Mouse (Mus musculus) WW6 (cell line): ENCODE results near the gene Usp24.

Experiments
- DNase-seq: peaks from one replicate; pipeline ENCODE4 v3.0.0-alpha.2; 2013; ENCODE audit warnings: low read depth, low spot score

Gene Usp24

DNA sequence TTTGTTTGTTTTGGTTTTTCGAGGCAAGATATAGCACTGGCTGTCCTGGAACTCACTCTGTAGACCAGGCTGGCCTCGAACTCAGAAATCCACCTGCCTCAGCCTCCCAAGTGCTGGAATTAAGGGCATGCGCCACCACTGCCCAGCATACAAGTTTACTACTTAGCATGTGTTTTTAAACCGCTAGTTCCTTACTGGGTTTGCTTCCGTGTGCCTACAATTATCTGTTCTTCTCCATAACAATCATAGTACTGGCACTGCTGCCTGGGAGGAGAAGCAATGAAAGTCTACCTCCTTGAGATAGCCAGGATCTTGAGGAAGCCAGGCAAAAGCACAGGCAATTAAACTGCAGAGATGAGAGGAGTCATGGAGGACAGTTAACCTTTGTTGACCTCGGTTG is 112.6 kb downstream of the Usp24 start:
- no peak for DNase-seq

DNA sequence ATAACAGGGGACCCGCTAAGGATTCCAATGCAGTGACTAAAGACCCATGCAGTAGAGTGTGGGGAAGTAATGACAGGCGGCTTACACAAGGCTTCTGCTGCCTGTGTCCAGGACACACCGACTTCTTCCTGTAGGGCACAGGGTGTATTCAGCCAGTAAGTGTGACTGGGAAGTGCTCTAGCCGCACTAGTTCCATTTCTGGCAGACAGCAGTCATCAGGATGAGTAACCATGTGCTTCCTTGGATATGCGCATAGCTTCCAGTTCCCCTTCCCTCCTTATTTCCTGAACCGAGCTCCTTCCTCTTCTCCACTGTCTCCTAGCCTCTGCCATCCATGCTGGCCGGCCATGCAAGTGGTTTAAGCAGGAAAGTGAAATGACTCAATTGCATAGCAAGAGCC is 113.1 kb downstream of the Usp24 start:
- DNase-seq = no peak

DNA sequence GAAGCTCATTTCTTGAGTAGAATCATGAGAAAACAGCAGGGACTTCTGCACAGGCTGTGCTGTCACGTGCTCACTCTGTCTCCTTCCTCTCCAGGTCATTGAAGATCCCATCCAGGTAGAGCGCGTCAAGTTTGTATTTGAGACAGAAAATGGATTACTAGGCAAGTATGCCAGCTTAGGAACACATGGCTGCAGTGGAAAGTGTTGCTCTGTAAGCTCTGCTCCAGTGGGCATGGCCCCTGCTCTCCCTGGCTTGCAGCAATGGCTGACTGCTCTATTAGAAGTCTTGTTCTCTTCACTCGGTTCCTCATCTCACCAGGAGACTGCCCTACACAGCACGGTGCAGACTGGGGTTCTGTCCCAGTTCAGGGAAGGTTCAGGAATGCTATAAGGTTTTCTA is 114.4 kb downstream of the Usp24 start:
- no peak for DNase-seq

DNA sequence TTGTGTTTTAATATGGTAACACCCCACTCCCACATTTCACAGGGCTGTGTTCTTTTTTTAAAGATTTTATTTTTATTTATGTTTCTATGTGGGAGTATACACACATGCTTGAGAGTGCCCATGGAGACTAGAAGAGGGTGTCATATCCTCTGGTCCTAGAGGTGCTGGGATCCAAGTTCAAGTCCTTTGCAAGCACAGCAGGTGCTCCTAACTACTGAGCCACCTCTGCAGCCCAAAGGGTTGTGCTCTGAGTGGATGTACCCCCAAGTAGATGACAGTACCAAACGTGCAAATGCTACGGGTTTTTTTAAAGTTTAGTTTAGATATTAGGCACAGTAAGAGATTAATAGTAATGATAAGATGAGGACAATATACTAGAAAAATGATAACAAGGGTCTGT is 119.4 kb downstream of the Usp24 start:
- DNase-seq = no peak

DNA sequence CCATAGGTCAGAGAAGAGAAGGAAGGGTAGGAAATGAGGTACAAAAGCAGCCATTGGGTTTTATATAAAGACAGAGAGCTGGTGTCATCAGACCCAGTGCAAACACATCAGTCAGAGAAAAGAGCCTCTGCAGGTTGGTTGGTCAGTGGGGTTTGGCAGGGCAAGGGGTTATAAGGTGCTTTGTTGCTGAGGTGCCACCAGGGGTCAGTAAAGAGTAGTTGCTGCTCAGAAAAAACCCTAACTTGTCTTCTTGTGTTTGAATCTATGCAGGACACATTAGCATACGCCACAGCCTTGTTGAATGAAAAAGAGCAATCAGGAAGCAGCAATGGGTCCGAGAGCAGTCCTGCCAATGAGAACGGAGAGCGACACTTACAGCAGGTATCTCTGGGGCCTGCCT is 120.5 kb downstream of the Usp24 start:
- peak; percentile 24 for DNase-seq

DNA sequence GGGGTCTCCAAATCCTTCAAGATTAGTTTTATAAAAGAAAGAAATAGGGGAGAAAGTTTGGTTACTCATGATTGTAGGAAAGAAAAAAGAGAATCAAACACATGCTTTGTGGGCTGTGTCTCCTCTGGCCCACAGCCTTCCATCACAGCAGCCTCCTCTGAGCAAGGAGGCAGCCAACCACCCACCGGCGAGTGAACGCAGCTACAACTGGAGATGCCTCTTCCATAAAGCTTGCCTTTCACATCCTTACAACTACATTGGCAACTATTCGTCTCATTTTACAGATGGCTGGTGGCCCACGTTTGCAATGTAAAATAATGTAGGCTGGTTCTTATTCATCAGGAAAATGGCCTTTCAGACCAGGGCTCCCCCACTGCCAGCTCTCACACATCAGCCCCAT is 121.2 kb downstream of the Usp24 start:
- no peak for DNase-seq

DNA sequence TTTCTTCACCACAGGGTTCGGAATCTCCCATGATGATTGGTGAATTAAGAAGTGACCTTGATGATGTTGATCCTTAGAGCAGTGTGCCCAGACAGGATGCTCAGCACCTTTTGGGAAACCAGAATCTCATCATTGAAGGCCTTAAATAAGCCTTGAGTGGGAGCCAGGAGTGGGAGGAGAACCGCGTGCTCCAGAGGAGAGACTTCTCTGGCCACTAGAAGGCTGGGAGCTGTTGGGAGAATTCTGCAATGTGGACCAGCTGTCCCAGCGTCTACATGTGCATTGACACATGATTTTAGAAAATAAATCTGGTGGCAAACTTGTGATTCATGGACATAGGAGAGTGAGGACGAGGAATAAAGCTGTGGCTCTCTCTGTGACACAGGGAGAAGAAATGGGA is 122.8 kb downstream of the Usp24 start:
- no peak for DNase-seq

DNA sequence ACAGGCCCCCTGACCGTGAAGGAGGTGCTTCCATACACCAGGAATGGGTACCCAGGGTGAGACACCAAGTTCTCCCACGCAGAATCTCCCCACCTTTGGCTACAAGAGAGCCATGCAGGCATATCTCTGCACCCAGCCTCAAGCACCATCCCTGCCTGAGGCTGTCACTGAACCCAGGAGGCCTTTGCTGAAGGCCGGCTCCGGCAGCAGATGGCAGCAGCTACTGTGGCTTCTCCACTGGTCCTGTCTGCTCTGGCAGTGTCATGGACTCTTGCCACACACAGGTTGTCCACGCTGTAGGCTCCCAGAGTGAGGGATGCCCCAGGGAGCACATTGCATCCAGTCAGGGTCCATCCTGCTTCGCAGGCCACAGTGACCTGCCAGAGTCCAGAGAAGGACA is 127.2 kb downstream of the Usp24 start:
- DNase-seq = no peak

DNA sequence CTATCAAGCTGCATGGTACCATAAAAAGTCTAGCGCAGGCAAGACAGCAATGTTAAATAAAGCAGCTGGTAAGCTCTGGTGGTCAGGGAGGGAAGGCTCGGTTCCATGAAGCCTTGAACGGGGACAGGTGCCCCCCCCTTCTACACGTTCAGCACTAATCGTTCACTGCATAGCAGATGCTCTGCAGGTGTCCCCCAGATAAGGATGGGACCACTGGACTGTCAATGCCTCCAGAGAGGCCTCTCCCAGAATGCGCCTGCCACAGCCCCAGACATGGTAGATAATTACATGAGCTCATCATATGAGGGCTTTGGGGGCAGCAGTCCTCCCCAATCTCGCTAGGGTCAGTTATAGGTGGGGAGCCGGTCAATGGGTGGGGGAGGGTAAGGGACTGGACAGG is 133.3 kb downstream of the Usp24 start:
- no peak for DNase-seq

DNA sequence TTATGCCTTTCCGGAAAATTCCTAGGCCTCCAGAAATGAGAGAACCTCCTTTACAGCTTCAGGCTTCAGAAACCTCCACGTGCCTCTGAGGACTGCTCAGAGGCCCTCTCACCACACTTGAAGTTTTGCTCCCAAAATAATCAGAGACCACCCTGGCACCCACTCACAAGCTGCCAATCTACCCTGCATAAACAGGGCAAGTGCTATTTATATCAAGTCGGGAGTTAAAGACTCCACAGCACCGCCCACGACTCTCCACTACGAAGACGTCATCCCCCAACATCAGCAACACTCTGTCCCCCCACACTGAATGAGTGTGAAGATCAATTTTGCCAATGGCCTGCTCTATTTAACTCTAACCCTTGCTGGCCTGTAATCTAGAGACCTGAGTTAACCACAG is 136.4 kb downstream of the Usp24 start:
- DNase-seq = no peak

DNA sequence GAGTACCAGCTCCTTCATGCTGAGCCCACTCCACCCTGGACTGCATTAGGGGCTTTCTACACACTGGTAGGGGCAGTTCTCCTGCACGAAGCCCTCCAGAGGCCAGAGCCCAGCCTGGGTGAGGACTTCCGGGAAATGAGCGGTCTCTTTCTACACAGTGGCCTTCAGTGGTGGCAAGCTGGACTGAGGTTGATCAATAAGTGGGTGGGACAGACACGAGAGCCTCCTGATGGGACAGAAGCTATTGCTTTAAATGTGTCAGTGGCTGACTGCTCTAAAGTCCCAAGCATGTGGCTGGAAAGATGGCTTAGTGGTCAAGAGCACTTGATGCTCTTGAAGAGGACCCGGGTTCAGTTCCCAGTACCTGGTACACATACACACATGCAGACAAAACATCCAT is 137.1 kb downstream of the Usp24 start:
- no peak for DNase-seq

DNA sequence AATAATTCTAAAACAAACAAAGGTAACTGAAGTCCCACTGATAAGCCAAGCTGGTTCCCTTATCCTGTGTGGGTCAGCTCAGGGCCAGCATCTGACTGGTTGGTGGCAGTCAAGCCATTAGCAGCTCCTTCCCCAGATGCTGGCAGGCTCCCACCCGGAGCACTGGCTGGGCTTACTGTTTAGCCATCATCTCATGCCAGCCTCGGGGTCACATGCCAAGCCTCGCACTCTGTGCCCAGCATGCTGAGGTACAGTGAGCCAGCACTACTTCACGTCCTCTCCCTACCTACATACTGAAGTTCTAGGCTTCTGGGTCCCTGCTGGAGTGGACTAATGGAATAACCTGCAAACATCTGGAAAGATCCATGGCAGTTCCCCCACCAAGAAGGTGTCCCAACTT is 137.5 kb downstream of the Usp24 start:
- no peak for DNase-seq

DNA sequence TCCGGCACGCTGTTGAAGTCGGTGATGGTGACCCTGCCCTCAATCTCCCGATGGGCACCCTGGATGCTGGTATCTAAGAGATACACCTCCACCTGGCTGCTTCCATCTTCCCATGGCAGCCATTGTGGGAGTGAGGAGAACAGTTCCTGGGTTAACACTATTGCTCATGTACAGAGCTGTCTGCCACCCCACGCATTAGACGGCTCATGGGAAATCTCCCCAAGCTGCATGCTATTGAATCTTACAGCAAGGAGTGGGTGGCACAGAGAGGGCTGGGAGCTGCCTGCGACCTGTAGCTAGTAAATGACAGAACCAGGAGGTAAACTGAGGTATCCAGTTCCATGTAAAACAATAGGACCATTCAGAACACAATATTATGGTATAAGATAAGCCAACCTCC is 138.5 kb downstream of the Usp24 start:
- no peak for DNase-seq

DNA sequence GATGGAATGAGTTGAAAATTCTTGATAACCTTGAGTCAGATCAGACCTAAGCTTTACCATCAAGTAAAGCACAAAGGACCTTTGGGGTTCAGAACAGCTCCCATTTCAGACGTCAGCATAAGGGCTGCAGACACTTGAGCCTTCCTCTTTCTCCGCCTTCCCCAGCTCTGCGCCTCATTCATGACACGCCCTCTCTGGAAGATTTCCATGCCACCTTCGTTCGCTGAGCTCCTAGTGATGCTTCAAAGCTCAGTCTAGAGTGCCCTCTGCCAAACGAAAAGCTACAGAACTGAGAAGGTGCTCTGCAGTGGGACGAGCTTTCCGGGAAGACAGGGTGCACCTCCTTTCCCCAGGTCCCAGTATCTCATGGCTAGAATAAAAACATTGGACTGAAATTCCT is 146.0 kb downstream of the Usp24 start:
- no peak for DNase-seq

DNA sequence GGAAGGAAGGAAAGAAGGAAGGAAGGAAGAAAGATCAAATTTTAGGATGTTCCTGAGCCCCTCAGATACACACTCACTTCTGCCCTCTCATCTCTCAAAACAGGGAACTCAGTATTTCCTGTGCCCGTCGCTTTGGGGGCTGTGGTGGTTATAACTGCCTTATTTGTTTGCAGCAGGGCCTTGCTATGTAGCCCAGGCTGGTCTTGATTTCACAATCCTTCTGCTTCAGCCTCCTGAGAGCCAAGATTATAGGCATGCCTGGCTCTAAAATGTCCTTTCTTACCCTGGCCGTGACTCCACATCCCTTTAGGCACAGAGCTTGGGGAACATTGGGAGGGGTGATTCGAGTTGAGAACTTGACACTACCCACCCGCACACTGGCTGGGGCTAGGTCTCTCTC is 146.5 kb downstream of the Usp24 start:
- DNase-seq = no peak

DNA sequence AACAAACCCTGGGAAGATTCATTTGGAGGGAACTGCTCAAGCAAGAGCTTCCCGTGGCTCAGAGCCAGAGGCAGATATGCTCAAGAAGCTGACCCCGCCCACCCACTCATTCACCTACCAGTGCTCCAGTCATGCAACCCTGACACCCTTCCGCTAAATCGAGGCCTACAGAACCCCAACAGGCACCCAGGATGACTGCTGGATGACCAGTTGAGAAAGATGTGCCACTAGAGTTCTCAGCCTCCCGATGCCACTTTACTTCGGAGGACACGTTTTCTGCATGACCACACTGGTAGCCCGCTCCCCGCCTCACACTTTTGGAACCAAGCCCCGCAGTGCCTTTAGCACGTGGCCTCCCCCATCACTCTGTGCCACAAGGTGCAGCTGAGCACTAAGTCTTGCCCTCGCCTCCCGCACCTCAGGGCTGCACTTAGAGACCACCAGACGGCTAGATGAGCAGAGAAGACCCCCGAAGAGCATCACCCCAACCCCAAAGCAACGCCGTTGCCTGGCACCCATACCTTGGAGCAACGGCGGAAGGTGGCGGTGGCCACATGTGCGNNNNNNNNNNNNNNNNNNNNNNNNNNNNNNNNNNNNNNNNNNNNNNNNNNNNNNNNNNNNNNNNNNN is 147.3 kb downstream of the Usp24 start:
- no peak for DNase-seq

DNA sequence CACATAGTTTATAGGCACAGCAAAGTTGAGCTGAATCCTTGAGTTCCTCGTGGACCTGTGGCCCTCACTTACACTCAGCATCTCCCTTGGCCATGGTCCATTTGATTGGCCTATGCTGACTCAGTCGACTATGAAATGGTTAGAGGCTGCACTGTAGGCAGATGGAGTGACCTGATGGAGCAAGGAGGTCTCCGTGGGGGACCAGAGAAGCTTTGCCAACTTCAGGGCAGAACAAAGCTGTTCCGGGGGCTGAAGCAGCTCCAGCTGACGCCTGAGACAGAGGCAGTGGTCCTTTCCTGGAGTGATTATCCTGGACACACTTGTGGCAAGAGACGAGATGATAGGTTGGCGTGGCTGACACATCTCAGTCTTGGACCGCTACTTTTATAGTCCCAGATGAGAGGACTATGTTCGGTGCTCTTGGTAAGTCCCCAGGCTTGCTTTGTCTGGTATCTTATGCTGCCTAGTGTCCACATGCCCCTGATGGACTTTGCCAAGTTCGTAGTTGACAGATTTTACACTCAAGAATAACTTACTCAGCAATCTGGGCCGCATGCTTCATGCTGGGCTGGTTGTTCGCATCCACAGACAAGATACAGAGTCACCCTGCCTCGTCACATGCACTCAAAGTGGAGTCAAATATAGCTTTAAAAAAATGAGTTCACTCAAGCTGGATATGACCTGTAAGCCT is 151.6 kb downstream of the Usp24 start:
- no peak for DNase-seq

DNA sequence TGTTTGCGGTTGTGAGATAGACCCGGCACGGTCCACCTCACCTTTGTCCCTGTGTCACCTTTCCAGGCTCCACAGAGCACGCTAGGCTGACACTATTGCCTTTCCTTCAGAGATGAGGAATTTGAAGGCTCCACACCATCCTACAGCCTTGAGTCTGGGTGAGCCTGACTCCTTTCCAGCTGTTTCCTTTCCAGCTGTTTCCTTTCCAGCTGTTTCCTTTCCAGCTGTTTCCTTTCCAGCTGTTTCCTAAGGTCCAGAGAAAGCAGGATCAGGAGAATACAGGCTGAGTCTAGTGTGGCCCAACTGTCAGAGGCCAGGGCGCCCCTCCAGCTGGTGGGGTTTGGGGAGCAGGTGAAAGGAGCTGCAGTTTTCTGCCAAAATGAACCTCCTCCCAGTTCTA is 154.9 kb downstream of the Usp24 start:
- no peak for DNase-seq

DNA sequence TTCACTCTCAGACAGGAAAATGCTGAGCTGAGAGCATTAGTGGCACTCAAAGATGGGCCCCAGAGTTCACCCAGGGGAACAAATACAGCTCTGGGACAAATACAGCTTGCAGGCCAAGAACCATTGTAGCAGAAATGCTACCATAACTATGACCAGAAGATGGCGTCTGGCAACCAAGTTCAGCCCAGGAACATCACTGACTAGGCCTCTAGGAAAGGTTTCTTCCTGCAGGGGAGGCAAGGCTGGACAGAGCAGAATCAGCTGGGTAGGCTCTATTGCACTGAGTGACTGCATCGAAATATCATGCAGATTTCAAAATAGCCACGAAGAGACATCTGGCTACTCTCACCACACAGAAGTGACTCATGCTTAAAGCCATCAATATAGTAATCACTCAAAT is 156.3 kb downstream of the Usp24 start:
- no peak for DNase-seq

DNA sequence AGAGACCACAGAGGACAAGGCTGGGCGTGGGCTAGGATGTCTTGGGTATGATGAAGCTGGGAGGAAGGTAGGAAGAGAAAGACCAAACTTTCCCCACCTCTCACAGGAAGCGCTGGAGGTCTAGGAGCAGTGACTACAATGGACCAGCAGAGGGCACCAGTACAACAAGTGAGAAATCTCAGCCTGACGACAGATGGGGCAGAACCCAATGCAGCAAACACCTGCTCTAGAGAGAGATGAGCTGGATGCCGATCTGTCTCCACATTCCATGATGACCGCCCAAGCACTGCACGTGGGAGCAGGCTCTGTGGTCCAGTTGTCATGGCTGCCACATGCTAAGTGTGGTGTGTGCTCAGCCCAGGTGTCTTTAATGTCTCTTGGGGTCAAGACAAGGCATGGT is 158.2 kb downstream of the Usp24 start:
- peak; percentile 61 for DNase-seq

DNA sequence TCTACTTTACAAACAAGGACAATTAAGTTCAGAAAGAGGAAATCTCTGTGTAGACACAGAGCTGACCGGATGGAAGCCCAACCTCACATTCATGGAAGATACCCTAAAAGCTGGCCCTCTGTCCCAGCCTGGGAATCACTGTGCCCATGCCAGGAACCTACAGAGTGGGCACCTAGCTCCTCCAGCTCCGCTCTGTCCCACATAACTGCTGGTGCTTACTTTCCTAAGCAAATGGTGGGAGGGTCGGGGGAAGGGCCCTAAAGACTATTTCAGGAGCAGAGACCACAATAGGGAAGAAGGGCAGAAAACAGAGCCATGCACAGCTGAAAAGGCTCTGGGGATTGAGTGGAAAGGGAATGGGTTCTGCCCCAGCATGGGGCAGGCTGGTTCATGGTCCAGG is 164.5 kb downstream of the Usp24 start:
- DNase-seq = no peak

DNA sequence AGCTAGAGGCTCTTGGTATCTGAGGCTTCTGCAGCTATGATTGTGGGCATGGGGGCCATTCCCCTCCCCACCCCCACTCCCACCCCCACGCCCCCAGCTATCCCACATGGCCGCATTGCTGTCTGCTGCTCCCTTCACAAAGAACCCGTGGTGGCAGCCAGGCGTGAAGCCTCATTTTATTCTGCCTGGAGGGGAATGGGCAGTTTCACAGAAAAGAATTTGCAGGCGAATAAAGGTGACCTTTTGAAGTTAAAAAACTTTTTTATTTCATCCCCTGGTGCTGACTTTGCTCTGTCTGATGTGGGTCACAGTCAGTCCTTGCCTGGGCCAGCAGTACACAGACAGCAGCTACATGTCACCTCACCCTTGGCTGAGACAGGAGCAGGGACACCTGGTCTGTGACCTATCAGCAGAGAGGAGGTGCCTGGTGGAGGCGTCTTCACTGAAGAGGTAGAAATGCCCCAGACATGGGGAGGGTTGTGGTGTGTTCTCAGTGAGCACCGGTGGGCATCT is 167.3 kb downstream of the Usp24 start:
- no peak for DNase-seq

DNA sequence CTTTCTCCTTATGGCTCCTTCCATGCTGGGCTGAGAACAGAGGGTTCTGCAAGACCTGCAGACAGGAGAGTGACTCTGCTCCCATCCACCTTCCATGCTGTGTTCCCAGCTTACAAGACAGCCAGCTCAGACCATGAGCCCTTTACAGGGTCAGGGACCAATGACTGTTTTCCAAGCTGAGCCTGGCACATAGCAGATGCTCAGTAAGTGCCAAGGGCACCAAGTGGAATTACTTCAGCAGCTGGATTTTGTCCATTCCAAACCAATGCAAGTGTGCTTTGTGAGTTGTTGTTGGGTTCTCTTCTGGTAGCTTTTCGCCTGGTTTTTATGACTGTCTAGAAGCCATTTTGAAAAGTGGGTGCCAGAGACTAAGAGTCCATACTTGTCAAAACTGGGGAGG is 167.8 kb downstream of the Usp24 start:
- DNase-seq = no peak

DNA sequence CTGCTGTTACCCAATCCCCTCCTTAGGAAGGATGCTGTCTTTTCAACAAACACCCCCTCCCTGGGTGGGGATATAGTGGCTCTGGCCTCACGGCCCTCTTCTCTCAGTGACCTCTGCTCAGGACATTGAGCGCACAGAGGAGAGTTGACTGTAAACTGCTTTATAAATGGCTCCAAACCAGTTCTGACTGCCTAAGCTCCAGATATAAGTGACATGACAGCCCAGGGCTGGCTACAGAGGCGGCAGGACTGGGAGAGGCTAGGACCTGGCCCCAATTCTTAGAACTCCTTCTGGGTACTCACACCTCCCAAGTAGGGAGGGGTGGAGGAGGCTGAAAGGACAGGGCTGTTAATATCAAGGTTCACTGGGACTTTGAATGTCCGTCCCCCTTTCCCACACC is 174.6 kb downstream of the Usp24 start:
- no peak for DNase-seq
